Mouse (Mus musculus): ENCODE data around the gene Epn3. TPM values are rescaled to one million over a fixed set of nuclear protein-coding genes. Genes with fewer than 3 reads are reported as not detected.

Gene Epn3
- polyA plus RNA-seq, 2 experiments from 2014 or later = not detected

DNA sequence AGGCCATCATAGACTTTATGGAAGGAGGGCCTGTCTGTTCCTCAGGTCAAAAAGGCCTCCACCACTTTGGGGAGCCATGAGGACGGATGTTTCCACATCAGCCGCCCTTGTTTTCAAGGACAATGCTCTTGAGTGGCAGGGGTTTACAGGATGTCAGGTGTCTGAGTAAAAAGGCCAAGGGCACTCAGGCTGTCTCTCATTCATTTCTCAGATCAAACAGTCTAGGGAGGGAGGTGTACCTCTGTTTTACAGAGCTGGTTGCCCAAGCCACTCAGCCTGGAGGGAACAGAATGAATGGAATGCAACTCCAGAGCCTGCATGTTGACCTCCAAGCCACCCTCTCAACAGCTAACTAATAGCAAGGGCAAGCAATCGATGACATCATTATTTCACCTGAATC, 4.4 kb downstream of the Epn3 start:
- no peak for ATAC-seq

DNA sequence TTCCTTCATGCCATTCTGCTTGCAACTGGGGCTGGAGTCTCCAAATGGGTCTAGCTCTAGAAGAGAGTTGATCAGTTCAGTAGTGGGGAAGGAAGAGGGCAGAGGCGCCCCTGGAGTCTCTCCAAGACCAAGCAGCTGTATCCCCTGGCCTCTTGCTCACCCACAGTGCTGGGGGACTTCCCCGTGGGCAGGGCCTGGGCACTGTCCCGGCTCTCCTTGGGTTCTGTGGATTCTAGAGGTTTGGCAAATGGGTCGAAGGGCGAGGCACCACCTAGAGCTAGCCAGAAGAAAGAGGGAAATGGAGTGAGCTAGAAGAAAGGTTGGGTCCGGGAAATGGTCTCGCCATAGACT, 8.1 kb downstream of the Epn3 start:
- no peak for ATAC-seq

DNA sequence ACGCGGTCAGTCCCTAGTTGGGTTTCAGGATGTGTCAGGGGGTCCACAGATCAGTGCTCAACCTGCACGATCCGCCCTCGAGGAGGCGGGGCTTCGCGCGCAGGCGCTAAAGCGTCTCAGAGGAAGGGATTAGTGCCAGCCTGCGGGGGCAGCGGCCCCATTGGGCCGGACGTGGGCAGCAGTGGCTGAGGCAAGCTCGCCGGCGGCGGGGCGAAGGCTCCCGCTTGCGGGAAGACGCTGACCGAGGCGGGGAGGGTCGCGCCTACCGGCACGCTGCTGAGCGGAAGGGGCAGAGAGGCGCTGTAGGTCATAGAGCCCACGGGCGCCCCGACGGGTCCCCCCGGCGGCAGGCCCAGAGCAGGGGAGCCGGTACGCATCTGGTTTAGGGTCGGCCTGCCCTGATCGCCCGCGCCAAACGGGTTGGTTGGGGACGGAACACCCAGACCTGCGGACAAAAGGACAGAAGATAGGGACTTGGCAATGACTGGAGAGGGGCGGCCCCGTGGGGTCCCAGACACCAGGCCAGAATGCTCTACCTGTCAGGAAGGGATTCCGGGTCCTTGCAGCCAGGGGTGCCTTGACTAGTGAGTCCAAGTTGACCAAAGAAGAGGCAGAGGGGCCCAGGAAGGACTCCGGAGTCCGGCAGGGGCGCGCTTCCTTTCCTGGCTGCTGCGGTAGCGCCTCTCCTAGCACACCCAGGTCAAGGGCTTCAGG, 8.6 kb downstream of the Epn3 start:
- ATAC-seq = no peak

DNA sequence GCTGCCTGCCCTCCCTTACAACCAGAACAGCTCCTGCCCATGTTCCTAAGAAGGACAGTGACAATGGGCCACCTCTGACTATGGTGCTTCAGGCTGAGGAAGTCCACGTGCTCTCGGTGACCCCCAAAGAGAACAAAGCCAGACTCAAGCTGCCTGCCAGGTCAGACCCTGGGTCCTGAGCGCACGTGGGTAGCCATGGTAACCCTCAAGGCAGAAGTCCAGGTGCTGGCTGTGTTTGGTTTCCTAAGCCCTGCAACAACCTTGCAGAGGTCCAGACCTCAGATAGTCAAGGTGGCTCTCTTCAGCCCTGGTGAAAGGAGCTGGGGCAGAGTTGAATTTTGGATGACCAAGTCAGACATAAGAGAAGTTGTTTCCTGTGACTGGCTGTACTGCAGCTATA, 10.0 kb downstream of the Epn3 start:
- ATAC-seq = no peak

DNA sequence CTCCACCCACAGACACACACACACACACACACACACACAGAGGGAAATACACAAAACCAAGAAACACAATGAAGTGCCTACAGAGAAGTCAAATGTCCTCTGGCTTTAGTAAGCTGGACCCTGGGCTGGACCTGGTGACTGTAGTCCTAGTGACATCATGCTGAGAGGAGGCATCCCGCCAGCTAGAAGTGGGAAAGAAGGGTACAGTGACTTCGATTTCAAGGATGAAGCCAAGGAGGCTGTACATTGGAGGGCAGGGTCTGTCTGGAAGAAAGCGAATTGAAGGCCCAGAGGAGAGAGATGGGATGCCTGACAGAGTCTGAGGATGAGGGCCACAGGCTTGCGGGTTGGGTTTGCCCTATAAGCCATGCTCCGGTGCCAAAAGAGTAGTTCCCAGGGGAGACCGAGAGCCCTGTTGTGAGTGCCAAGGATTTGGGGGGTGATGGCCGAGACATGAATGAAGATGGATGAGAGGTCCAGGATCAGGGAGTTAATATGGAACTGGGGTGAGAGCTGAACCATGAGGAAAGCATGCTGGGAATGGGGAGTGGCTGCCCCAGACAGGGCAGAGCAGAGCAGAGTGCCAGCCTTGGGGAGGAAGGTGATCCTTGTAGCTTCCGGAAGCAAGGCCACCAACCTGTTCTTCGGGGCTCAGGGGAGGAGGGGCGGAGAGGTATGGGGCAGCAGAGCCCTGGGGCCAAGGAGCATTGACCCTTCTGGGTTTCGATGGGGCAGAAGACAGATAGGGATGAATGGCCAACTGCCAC, 10.8 kb downstream of the Epn3 start:
- no peak for ATAC-seq

DNA sequence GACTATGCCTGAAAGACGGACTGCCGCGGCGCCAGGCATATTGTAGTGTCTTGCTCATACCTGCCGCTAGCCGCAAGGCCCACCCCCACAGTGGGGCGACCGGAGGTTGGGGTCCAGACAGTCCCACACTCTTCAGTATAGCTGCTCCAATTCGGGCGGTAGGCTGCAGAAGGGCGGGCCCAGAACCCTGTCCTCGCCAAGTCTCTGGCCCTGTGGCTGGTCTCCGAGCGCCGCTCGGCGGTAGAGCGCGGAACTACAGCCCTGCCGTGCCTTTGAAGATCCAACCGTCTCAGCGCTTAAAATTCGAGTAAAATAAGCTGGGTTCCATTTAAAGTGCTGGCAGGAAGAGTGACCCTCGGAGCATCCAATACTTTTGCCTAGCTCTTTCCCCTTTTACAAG, 13.8 kb downstream of the Epn3 start, which contains the start of gene Spata20:
Spata20 (minus strand) TSS at position 179 of the 400 bp plus-strand sequence.
- ATAC-seq = peak; percentile 46

DNA sequence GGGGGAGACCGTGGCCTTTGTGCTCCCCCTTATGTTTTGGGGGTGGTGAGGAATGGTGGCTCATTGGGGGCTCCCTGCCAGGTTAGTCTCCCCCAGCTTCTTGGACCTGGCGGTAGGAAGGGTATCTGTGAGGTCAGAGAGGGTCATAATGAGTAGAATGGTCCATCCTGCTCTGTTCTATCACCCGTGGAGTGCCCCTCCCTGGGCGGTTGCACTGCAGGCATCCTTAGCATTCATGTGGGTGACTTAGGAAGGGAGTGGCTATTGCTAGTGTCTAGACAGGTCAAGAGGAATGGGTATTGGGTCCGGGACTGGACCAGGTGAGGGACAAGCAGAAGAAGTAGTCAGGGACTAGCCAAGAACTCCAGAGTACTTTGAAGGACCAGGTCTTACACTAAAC, 14.6 kb downstream of the Epn3 start:
- ATAC-seq = no peak

DNA sequence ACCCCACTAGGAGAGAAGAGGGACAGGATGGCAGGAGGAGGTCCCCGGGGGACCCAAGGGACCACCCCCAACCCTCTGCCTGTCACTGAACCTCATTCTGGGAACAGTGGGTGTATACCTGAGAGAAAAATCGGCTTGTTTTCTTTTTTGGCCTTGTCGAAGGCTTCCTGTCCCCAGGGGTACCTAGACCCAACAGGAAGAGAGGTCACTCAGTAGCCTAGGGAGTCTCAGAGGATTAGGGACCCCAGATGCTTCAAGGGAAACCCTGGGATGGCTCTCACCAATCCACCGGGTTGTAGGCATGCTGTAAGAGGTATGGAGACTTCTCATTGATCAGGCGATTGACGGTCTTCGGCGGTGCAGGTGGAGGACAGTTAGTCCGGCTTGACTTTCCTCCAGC, 15.1 kb downstream of the Epn3 start:
- no peak for ATAC-seq

DNA sequence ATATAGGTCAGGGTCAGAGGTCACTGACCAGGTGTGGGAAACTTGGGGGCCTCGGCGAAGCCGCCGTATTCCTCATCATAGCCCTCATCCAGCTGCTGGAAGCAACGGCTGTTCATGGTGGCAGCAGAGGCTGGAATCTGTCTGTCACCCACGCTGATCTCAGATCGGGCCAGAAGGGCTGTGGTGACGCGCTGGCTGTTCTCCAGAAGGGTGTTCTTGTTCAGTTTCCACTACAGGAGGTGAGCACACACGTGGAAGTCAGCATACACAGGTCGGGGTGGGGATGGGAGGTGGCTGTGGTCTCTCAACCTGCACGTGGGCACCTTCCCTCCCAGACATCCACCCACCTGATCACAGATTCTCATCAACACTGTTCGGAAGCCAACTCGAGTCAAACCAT, 15.9 kb downstream of the Epn3 start:
- ATAC-seq = no peak

DNA sequence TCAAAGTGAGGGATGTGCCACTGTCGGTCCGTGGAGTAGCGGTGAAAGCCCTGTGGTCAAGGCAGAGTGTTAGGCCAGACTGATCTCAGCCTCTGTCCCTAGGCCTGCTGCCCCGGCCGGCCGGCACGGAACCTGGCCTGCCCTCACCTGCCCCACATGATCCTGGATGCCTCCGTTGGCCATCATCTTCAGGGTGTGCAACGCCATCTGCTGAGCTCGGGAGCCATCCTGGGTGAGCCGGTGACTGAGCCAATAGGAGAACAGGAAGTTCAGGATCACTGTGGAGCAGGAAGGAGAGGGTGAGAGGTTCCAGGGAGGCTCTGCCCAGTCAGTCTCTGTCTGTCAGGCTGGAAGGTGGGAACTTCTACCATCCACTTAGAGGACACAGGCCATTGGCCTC, 16.3 kb downstream of the Epn3 start:
- ATAC-seq = no peak

DNA sequence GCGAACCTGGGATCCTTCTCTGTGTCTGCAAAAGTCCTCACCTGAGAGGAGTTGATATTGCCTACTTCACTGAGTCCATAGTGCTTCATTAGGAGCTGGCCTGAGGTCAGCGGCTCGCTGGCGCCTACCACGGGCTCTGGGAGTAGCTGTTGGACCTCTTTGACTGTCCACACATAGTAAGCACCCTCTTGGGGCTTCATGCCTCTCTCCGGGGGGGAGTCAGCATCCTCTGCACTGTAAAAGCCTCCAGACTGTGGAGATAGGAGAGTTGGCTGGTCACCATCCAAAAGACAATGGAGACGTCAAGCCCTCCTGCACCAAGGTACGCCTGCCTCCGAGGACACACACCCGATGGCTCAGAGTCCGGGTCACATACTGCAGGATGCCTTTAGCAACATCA, 17.0 kb downstream of the Epn3 start:
- no peak for ATAC-seq

DNA sequence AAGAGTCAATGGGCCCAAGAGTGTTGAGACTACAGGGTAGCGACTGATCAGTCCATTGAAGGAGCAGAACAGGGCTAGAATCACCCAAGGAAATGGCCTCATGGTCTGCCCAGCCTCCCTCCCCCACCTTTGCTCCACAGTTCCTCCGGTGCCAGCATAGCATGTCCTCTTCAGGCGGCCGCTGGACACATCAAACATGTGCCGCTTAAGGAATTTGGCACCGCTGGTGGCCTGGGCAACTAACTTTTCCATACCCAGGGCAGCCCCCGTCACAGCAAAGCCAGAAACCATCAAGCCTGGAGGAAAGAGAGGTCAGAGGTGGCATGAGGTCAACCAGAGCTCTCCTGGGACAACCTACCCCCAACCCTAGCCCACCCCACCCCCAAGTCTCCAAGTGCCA, 17.8 kb downstream of the Epn3 start:
- ATAC-seq = no peak

DNA sequence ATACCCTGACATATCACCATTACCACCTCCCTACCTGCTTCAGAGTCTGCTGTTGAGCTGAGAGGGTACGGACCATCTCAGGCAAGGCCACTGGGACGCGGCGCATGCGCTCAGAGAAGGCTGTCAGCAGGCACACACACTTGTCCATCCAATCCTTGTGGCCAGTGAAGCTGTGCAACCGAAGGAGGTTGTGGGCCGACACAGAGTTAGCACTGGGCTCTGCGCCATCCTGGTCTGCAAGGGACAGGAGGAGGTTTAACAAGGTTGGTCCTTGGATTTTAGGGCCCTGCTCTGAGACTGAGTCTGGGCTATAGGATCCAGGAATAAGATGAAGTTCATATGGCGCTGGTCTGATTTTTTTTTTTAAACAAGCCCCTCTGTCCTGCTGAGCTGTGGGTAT, 19.4 kb downstream of the Epn3 start:
- ATAC-seq = no peak

DNA sequence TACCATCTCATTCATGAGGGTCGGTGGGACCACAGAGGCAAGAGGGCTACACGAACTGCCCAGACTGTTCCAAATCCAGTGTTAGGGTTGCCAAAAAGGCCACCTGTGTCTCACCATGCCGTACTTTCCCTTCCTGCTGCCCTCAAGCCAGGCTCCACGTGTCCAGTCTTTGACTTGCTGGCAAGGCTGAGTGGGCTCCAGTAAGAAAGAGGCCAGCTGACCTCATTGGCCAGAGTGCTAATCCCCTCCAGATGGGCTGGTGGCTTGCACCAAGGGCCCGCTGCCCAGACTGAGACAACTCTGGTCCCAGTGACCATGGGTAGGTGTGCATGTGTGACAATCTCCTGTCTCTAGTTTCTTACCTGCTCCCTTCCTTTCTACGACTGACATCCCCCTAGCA, 22.1 kb downstream of the Epn3 start:
- ATAC-seq = no peak

DNA sequence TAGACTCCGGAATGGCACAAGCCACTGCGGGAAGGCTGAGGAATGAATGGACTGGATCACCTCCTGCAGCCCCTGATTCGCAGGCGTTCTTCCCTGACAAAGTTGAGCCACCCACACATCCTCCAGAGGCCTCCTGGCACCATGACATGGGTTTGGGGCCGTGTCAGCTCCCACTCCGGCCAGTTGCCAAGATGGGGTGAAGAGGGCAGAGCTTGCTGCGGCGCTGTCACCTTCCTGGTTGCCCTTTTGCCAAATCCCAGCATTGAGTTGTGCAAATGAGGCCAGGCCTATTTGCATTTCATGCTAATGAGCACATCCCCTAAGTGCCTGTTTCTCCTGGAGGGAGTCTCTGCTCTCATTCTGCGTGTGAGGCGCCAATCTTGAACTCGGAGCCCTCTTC, 24.1 kb downstream of the Epn3 start:
- no peak for ATAC-seq

DNA sequence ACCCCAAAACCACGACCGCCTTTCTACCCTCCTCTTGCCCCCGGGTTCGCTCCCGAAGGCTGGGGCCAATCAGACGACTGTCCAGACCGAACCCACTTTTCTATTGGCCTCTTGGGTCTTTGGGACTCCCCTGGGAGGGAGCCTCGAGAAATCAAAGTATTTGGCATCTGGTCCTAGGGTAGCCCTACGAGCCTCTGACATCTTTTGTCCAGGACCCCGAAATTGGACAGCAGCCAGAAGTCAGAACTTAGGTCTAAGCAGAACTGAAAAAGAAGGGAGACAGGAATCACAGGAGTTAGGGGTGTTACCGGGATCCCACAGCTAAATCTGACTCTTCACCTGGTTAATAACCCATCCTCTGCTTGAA, 25.2 kb downstream of the Epn3 start:
- ATAC-seq = no peak

DNA sequence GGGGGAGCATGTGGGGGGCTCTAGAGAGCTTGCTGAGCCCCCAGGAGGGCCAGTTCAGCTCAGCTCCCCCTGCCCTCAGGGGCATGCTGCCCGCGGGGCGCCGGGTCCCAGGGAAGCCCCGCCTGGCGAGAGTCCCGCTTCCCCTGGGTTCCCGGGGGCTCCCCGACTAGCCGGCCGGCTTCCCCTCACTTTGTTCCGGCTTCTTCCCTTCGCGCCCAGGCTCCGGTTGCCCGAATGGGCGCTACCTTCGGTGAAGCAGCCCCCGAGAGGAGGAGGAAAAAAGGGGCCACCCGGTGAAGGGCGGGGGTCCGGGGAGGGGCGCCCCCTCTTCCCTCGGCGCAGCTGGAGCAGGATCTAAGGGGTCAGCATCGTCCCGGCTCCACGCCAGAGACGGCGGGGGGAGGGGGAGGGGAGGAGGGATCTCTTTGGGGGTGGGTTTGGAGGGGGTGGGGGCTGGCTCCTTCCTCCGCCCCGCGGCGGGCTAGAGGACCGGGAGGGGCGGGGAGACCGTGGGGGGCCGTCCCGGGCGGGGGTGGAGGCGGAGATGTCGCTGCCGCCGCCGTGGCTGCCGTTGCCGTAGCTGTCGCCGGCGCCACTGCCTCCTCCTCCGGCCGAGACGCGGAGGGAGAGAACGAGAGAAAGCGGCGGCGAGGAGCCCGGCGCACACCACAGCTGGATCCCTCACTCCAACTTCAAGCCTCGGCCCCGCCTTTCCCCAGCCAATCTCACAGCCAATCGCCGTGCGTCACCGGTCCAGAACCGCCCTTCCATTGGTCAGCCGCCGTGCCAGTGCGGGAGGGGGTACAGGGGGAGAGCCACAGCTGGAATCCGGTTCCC, 25.8 kb downstream of the Epn3 start, which contains the start of gene Cacna1g:
Cacna1g (minus strand) TSS at position 492 of the 837 bp plus-strand sequence.
- ATAC-seq = peak; percentile 79

DNA sequence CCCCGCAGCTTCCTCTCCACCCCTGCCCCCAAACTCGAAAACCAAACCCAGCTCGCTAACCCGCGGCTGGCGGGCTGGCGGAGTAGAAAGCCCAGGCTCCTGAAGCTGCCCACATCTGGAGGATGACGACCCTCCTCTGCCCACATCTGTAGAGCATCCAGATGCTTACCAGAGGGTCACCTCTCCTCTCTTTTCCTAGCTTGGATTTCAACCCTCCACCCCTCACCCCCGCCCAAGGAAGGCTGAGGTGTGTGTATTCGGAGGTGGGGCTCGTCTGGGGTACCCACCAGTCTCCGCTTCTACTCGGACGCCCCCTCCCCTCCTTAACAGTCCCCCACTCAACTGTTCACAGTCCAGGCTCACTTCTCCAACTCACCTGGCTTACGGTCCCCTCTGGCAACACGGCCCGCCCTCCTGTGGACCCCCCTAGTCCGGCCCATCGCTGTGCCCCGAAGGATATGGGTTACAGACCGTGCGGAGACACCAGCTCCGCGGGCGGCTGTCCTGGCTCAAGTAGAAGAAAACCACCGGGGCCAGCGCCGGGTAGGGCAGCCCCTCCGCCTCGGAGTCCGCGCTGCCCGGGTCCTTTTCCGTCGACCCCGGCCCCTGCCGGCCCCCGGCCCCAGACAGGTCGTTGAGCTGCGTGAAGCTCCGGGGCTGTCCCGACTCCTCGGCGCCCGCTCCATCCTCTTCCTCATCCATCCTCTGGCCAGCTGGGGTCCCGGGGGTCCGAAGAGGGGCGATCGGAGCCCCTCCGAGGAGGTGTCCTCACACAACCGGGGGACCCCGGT, 26.7 kb downstream of the Epn3 start:
- ATAC-seq = no peak

DNA sequence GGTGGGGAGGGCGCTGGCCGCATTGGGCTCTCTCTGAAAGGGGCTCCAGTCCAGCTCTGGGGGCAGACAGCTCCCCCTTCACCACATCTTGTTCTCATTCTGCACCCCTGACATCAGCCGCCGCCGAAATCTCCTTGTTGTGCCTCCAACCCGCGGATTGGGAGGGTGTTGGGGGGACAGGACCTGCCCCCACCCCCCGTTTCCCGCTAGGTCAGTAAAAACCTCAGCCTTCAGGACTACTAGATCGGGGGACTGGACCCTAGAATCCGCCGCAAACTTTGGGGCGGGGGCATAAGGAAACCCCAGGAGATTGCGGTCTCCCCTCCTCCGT, 27.2 kb downstream of the Epn3 start:
- ATAC-seq = no peak

DNA sequence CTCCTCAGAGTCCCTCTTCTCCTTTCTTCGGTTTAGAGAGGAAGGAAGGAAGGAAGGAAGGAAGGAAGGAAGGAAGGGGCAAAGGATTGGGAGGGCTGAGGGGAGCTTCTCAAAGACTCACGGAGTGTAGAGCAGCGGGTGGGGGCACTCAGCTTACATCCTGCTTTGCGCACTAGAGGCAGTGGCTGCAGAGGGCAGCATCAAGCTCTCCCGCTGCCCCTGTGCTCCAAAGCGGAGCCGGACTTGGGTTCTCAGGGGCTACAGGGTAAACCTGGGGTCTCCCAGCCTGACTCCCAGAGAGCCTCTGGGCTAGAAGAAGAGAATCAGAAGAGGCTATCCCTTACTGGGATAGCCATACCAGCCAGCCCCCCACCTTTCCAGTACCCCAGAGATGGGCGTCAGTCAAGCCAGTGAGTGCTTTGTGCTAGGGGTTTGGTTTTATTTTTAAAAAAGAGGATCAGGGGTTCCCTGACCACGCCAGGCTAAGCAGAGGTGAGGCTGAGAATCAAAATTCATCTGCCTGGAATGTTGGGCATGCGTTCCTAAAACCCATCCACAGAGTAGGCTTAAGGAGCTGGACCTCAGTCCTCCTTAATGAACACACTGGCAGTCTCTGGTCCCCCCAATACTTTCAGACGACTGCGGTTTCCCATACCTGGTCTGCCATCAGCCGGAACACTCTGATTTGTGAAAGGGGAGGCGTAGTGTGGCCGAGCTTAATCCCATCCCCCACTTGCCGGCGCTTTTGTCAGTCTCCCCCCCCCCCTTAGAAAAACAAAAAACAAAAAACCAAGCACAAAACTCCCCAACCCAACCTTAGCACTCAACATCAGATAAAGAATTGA, 27.8 kb downstream of the Epn3 start:
- ATAC-seq = no peak

DNA sequence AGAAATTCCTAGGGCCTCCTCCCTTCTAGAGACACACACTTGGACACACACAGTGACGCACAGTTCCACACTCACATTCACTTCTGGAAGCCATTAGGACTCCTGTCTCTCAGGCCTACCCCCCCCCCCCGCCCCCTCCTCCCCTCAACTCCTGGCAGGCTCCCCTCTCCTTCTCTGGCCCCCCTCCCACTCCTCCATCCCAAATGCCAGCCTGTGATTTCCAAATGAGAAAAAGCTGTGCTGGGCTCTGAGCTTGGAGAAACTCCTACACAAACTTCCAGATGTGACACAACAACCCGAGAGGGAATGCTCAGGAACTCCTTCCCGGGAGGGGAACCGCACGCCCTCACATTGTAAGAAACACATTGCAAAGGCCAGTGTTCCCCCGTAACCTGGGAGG, 29.4 kb downstream of the Epn3 start:
- no peak for ATAC-seq
